In genomic region chr1:55412569-55412968, GRCm38 (mm10) we compare ENCODE assay signal across 23 mouse cellular contexts. TPM values are rescaled to one million over a fixed set of nuclear protein-coding genes. Genes with fewer than 3 reads are reported as not detected.
"Had no signal": no experiment of that assay in that cellular context is flagged by ENCODE, and none has a peak within 500 bp of the region (broad histone marks: within the 10 kb centered on the region; RNA-seq: fewer than 3 reads in every experiment).

No protein-coding gene starts in this region.

- H3K4me3 ChIP-seq: lung, embryonic 15.5 days; midbrain, embryonic 10.5 days; myocyte; neural tube, embryonic 13.5 days; neural tube, embryonic 15.5 days; stomach, embryonic 15.5 days had no signal

- H3K4me2 ChIP-seq: lung, embryonic 15.5 days; neural tube, embryonic 13.5 days; neural tube, embryonic 15.5 days; stomach, embryonic 15.5 days had no signal

- H3K27ac ChIP-seq: liver, embryonic 14.5 days; lung, embryonic 15.5 days; midbrain, embryonic 10.5 days; neural tube, embryonic 13.5 days; neural tube, embryonic 15.5 days; stomach, embryonic 15.5 days had no signal

- H3K27me3 ChIP-seq: neural tube, embryonic 13.5 days; neural tube, embryonic 15.5 days; stomach, embryonic 15.5 days had no signal

- DNase-seq: lung, adult 2 months; lung, postnatal 10 days; lung, postnatal 4 days; midbrain, embryonic 14.5 days; retina, postnatal 1 day; right cerebral cortex, adult 18-20 months; right cerebral cortex, postnatal 25 days; right cerebral cortex, postnatal 4 days; spleen, adult 18-20 months; thymus, adult 18-20 months; thymus, postnatal 14 days; thymus, postnatal 36 days had no signal

- H3K36me3 ChIP-seq: lung, embryonic 15.5 days; midbrain, embryonic 10.5 days; neural tube, embryonic 13.5 days; neural tube, embryonic 15.5 days; stomach, embryonic 15.5 days had no signal

- ATAC-seq: midbrain, embryonic 16.5 days had no signal

- H3K9me3 ChIP-seq: lung, embryonic 15.5 days; midbrain, embryonic 10.5 days; neural tube, embryonic 13.5 days; neural tube, embryonic 15.5 days; stomach, embryonic 15.5 days had no signal

- H3K4me1 ChIP-seq: lung, embryonic 15.5 days; midbrain, embryonic 10.5 days; stomach, embryonic 15.5 days had no signal

- H3K9ac ChIP-seq: liver, embryonic 14.5 days; lung, embryonic 15.5 days; neural tube, embryonic 13.5 days; neural tube, embryonic 15.5 days; stomach, embryonic 15.5 days had no signal

RNA-seq across cellular contexts. Expression of gene Plcl1, which starts 6.8 kb away (rescaled TPM):
- total RNA-seq: megakaryocyte-erythroid progenitor cell, adult 5-6 weeks had no signal

RNA-seq across cellular contexts. Expression of gene Boll, which starts 49.3 kb away (rescaled TPM):
- polyA plus RNA-seq: liver, embryonic 14.5 days; liver, embryonic 16.5 days; midbrain, embryonic 14.5 days; midbrain, embryonic 16.5 days; myocyte; small intestine, adult 2 months had no signal
